Mouse (Mus musculus) limb, embryonic 12.5 days (tissue): Measurements from ENCODE around the gene Rbm5. TPM values are rescaled to one million over a fixed set of nuclear protein-coding genes. Genes with fewer than 3 reads are reported as not detected.

Experiments
- polyA plus RNA-seq: library from polyadenylated mRNA; unstranded; fragments of >200 nt; fragmentation: Nextera tagmentation; extraction: Ambion mirVana; gene quantifications from 2 replicates; pipeline ENCODE4 v1.2.1, GENCODE M21; 2016

Gene Rbm5
- polyA plus RNA-seq, 1 experiment from 2014 or later: 239 TPM

Other genes with a start within 250 kb of the Rbm5 start
- gene Tmem115, start 237.1 kb downstream of the Rbm5 start, polyA plus RNA-seq: 47.0 and 47.7 TPM in 2 replicates
- gene Cyb561d2, start 228.8 kb downstream of the Rbm5 start, polyA plus RNA-seq: 15.3 and 15.6 TPM in 2 replicates
- 38.6 and 40.1 TPM in 2 replicates for gene Nprl2, start 228.8 kb downstream of the Rbm5 start, polyA plus RNA-seq
- 1.2 and 1.7 TPM in 2 replicates for gene Zmynd10, start 223.7 kb downstream of the Rbm5 start, polyA plus RNA-seq
- gene Rassf1, start 219.4 kb downstream of the Rbm5 start, polyA plus RNA-seq: 59.8 and 64.8 TPM in 2 replicates
- gene Tusc2, start 207.7 kb downstream of the Rbm5 start, polyA plus RNA-seq: 50.6 and 52.6 TPM in 2 replicates
- 127 and 128 TPM in 2 replicates for gene Hyal2, start 203.1 kb downstream of the Rbm5 start, polyA plus RNA-seq
- gene Hyal1, start 194.1 kb downstream of the Rbm5 start, polyA plus RNA-seq: 13.7 and 14.9 TPM in 2 replicates
- gene Naa80, start 192.1 kb downstream of the Rbm5 start, polyA plus RNA-seq: 14.3 and 16.1 TPM in 2 replicates
- gene Hyal3, start 190.2 kb downstream of the Rbm5 start, polyA plus RNA-seq: 1.3 and 1.4 TPM in 2 replicates
- 38.5 and 40.2 TPM in 2 replicates for gene Ifrd2, start 183.4 kb downstream of the Rbm5 start, polyA plus RNA-seq
- 8.1 and 9.1 TPM in 2 replicates for gene Sema3b, start 161.8 kb downstream of the Rbm5 start, polyA plus RNA-seq
- gene Gnai2, start 135.6 kb downstream of the Rbm5 start, polyA plus RNA-seq: 400 and 416 TPM in 2 replicates
- gene Slc38a3, start 101.5 kb downstream of the Rbm5 start, polyA plus RNA-seq: 3.5 and 5.0 TPM in 2 replicates
- gene Gnat1, start 91.3 kb downstream of the Rbm5 start, polyA plus RNA-seq: 2.1 and 2.2 TPM in 2 replicates
- 47.6 and 53.5 TPM in 2 replicates for gene Sema3f, start 60.5 kb downstream of the Rbm5 start, polyA plus RNA-seq
- 111 TPM in 2 replicates for gene Rbm6, start 102.2 kb upstream of the Rbm5 start, polyA plus RNA-seq
- gene Mon1a, start 117.2 kb upstream of the Rbm5 start, polyA plus RNA-seq: 10.4 and 12.9 TPM in 2 replicates
- 2.5 and 3.1 TPM in 2 replicates for gene Mst1r, start 135.9 kb upstream of the Rbm5 start, polyA plus RNA-seq
- gene Actl11, start 157.5 kb upstream of the Rbm5 start, polyA plus RNA-seq: not detected in 2 replicates
- 11.3 and 12.7 TPM in 2 replicates for gene Camkv, start 164.7 kb upstream of the Rbm5 start, polyA plus RNA-seq
- gene Traip, start 179.1 kb upstream of the Rbm5 start, polyA plus RNA-seq: 32.3 and 33.0 TPM in 2 replicates
- 25.4 and 29.8 TPM in 2 replicates for gene Uba7, start 204.5 kb upstream of the Rbm5 start, polyA plus RNA-seq
- gene Gm20661, start 212.1 kb upstream of the Rbm5 start, polyA plus RNA-seq: 10.4 and 11.2 TPM in 2 replicates
- gene Inka1, start 214.9 kb upstream of the Rbm5 start, polyA plus RNA-seq: 133 and 138 TPM in 2 replicates
- 18.6 and 19.3 TPM in 2 replicates for gene Cdhr4, start 221.5 kb upstream of the Rbm5 start, polyA plus RNA-seq
- 1.3 TPM in 2 replicates for gene Gm20662, start 225.4 kb upstream of the Rbm5 start, polyA plus RNA-seq
- 80.6 and 84.4 TPM in 2 replicates for gene Ip6k1, start 231.5 kb upstream of the Rbm5 start, polyA plus RNA-seq